Mouse (Mus musculus): ENCODE measurements at regions not wholly inside any gene's neighbourhood (a gene's known extent, or its start where the extent isn't known, plus 50 kb on each side); places are given as distances from the start of the nearest gene placed in this dataset.

GRCm38 (mm10) chr1:41028021-41028420 is 222.6 kb downstream of the Tmem182 start:
- no peak for TF ChIP-seq CTCF (IDR thresholded peaks at IDR 0.05)
- TF ChIP-seq EP300 (IDR thresholded peaks at IDR 0.05), result no peak
